Mouse (Mus musculus) urinary bladder, adult 18-20 months (tissue): ENCODE results near the gene Tnfrsf13c.

Experiments used
- DNase-seq, 2 experiments: peaks; one replicate each; pipeline ENCODE4 v3.0.0; 2022; ENCODE audit warnings: low spot score in 2 of 2, mixed read lengths in 2 of 2

Tnfrsf13c gene

DNA sequence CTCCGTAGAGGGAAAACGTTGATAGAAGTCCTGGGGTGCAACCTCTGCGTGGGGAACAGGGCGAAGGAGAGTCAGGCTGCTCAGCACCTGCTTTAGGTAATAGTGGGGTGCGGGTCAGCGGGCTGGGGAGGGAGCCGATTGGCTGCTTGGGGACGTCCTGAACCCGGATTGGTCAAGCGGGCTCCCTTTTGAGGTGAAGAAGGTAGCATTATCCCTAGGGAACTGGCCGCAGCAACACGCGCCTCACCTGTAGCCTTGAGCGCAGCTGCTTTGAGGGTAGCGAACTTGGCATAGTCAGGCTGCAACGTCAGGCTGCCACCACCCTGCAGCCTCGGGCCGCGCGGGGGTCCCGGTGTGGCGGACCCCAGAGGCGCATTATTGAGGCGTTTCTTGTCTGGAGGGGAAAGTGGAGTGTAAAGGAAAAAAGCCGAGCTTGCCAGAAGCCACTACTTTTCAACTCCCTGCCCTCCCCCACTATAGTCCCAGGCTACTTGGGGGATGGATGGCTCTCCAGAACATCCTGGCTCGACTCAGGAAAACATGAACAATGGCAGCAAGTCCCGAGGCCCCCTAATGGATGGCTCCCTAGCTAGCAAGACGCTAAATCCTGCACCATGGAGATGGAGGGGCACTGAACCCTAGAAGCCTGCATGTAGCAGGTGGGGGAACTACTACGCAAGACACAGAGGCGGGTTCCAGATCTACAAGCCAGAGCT lies 16.5 kb downstream of the Tnfrsf13c start:
- no peak for DNase-seq

- no peak for DNase-seq
These were observed 17.1 kb downstream of the Tnfrsf13c start for GRCm38 (mm10) chr15:82207105-82207459.

- peak; percentile 19 to 47 for DNase-seq
These were observed 17.6 kb downstream of the Tnfrsf13c start for GRCm38 (mm10) chr15:82206365-82207104.

DNA sequence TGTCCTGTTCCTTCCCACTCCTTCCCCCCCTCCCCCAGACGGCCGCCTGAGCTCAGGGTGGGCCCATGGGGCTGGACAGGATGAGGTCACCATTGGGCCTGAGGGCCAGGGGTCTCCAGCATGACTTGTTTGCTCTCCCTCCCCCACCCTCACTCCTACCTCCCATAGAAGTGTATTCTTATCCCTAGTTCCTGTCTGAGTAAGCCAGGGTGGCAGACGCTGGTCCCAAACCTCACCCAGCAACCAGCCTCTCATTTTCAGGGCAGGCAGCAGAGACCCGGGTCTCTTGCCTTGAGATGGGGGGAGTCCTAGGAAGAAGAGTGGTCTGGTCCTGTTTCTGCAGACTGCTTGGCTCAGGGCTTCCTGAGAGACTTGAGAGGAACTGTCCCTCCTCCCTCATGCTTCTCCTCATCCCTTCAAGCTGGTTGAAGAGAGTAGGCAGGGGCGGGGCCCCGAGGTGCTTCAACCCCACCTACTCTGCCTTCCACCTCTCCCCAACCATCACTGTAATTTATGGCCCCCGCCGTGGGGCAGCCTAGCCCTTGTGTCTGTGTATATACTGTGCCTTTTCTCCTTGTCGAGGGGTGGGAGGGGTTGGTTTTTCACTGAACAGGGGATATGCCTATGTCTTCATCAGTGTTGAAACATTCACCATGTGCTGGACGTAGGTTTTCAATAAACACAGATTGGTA lies 19.3 kb downstream of the Tnfrsf13c start:
- no peak for DNase-seq

- no peak for DNase-seq
These were observed 20.4 kb downstream of the Tnfrsf13c start for GRCm38 (mm10) chr15:82203611-82204351.

- no peak for DNase-seq
These were observed 21.1 kb downstream of the Tnfrsf13c start for GRCm38 (mm10) chr15:82203090-82203489.

- DNase-seq: no peak
These were observed 22.1 kb downstream of the Tnfrsf13c start for GRCm38 (mm10) chr15:82202086-82202485.

DNA sequence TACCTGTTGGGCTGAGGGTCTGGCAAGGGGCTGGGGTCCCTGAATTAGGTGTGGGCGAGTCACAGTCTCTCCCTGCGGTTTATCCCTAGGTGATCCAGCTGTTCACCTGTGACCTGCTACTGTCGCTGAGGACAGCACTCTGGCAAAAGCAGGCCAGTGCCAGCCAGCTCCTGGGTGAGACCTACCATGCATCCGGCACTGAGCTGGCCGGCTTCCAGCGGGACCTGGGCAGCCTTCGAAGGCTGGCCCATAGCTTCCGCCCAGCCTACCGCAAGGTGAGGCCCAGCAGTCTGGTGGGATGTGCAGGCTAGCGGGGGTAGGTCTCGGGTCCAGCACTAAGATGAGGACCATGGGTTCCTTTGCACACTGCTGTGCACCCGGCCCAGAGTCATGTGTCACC lies 24.6 kb downstream of the Tnfrsf13c start:
- DNase-seq: no peak

- DNase-seq: no peak
These were observed 25.8 kb downstream of the Tnfrsf13c start for GRCm38 (mm10) chr15:82198342-82198741.

- DNase-seq: no peak
These were observed 26.2 kb downstream of the Tnfrsf13c start for GRCm38 (mm10) chr15:82197937-82198336.

DNA sequence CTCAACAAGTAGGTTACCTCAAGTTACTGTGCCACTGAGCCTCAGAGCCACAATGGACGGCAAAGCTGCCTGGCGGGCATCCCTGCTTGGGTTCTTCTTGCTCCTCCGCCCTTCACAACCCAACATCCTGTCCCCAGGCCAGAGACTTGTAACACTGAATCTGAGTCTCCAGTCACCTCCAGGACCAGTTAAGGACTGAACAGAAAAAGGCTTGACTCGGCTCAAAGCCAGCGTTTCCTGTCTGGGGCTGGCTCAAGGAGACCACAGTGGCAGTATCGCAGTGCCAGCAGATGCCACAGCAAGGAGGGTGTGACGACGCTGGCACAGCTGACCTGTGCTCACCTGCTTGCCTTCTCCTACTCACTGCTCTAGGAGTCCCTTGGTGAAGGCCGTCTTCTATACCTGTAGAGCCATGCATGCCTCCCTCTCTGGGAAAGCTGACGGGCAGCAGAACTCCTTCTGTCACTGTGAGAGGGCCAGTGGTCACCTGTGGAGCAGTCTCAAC lies 26.9 kb downstream of the Tnfrsf13c start:
- no peak for DNase-seq

DNA sequence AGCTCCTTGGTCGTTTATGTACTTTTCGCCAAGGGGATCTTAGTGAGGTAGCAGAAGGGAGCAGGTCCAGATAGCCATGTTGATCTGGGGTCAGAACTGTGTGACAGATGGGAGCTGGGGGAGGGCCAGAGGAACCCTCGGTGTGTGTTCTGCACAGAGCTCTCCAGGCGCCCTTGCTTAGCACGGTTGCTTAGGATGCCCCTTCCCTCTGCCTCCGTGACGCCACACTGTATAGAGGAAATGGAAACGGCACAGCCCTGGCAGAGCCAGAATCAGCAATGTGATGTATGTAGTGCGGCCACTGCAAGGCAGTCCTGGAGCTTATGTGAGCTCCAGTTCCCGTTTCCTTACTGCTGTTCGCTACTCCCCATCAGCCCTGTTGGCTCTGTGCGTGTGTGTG lies 27.9 kb downstream of the Tnfrsf13c start:
- no peak for DNase-seq

GRCm38 (mm10) chr15:82192617-82193016 lies 31.6 kb downstream of the Tnfrsf13c start:
- DNase-seq: no peak

DNA sequence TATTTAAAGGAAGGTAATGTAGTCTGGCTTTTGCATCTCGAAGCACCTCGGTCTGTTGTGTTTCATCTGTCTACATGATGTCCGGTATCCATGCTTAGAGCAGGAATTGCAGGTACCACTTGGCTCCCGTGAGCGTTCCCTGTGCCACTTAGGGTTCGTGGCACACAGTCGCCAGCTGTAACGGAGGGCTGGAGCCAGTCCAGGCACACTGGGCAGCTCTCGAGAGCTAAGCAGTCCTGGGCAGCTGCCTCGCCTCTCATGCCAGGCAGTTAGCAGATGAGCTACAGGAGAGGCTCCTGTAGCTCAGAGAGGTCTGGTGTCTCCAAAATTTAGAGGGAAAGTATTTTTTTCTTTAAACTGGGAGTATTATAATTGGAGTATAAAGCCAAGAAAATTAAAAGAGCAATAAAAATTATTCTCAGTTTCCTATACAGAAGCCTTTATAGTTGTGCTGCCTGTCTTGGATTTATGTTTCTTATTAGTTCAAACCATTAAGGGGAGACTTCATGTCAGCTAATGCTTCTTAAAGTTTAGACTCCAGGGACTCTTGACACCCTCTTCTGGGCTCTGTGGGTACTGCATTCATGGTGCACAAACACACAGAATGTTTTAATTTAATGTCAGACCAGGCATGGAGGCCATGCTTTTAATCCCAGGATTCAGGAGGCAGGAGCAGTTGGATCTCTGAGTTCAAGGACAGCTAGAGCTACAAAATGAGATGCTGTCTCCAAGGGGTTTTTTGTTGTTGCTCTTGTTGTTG lies 35.5 kb downstream of the Tnfrsf13c start:
- no peak for DNase-seq

DNA sequence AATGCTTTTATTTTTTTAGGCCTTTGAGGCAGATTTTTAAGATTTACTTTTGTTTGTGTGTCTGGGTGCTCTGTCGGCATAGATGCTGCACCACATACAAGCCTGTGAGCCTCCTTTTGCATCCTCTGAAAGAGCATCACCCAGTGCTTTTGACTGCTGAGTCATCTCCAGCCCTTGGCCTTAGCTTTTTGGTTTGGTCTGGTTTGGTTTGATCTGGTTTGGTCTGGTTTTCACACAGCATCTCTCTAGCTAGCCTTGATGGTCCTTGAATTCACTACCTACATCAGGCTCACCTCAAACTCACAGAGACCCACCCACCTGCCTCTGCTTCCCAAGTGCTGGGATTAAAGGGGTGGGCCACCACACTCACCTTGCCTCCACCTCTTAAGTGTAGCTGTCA lies 36.2 kb downstream of the Tnfrsf13c start:
- DNase-seq: no peak

GRCm38 (mm10) chr15:82187401-82187800 lies 36.8 kb downstream of the Tnfrsf13c start:
- no peak for DNase-seq

DNA sequence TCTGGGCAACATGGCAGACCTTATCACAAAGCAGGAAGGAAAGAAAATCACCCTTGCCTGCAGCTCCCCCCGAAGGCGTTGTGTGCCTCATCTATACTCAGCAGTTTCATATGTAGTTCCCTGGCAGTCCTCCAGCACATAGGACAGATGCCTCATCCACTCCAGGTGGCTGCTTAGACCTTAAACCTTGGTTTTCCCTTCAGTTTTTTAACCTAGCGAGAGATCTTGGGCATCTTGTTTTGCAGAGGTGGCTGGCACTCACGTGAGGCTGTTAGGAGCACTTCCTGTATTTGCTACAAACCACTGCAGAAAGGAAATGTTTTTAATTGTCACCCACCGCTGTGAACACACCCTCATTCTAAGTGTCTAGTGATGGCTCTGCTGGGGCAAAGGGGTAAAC lies 37.2 kb downstream of the Tnfrsf13c start:
- no peak for DNase-seq

GRCm38 (mm10) chr15:82186131-82186530 lies 38.0 kb downstream of the Tnfrsf13c start:
- DNase-seq: no peak

DNA sequence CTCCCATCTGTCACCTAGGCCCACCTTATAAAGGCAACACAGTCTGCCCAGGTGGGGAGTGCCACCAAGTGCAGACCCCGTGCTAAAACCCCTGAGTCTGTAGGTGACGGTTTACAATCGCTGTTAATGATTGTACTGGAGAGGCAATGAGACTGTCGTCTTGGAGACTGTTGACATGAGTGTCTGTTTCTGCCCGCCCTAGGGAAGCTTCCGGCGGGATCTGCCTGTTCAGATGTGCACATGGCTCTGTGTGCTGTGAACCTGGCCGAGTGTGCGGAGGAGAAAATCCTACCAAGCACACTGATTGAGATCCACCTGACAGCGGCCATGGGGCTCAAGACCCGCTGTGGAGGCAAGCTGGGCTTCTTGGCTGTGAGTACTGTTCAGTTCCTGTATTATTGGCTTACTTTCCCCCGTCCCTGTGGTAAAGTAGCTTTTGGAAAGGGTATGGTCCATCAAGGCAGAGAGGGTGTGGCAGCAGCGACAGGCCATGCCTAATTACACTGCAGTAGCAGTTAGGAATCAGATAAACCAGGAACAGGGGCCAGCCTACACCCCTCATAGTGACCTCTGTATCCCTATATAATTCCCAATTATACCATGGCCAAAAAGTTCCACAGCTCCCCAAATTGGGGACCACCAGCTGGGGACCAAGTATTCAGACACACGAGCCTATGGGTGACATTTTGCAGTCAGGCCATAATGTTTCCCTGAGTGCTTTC lies 38.9 kb downstream of the Tnfrsf13c start:
- no peak for DNase-seq

DNA sequence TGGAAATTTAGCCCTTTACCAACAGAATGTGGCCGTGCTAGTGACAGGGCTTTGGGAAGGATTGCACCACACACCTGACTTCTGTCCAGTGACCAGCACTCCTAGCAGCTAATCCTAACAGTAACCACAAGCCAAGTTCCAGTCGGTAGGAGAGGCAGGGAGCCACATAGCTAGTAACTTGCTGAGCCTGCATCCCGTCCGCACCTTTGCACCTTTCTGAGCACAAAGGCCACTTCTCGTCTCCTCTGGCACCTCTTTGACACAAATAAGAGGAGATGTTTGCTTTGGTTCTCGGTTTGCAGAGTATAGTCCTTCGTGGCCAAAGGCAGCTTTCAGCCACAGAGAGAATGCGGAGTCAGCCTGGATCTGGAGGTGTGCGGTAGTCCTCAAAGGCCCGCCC lies 39.5 kb downstream of the Tnfrsf13c start:
- no peak for DNase-seq
